Mouse (Mus musculus) thymus, postnatal 36 days (tissue): ENCODE measurements around the gene Actl10.
A peak's percentile ranks its signal among the peaks of the same experiment; 100 is the strongest.

Experiments
- DNase-seq, 2 experiments: peaks; one replicate each; pipeline ENCODE4 v3.0.0; 2022; ENCODE audit warnings: mixed read lengths in 2 of 2

Actl10 gene

GRCm38 (mm10) chr2:154551927-154552326 is 351 bp downstream of the Actl10 start:
- DNase-seq, result no peak

- DNase-seq, result peak; percentile 80 to 81
Observed at GRCm38 (mm10) chr2:154552424-154552907, 890 bp downstream of the Actl10 start.

- no peak for DNase-seq
Observed at GRCm38 (mm10) chr2:154555235-154555634, 3.7 kb downstream of the Actl10 start.

- DNase-seq, result no peak
Observed at GRCm38 (mm10) chr2:154557184-154557832, 5.7 kb downstream of the Actl10 start.

DNA sequence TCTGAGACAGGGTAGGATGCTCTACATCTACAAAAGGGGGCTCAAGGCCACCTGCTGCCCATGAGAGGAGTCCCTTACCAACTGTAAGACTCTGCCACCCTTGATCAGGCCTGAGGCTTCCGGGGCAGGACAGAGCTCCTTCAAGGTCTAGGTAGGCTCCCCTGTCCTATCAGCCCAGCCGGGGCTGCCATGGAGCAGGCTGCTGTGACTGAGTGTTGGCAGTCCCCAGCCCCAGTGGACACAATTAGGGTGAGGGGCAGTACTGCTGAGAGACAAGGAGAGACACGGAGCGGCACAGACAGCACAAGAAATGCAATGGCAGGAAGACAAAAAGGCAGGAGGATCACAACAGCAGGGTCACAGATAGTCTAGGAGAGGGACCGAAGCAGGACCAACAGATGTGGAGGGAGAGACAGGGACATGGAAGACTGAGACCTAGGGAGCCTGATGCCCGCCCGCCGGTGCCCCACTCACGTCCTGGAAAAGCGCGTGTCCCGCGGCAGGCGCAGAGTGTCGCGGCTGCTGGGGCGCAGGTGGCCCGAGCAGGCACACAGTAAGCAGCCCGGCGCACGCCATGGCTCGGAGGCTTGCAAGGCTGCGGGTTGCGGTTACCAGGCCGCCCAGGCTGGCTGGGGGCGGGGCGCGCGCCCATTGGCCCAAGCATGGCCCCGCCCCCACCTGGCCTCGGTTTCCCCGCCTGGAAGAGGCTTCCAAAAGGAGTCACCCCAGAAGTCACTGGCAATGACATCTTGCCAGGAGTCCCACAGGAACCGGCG is 6.9 kb downstream of the Actl10 start, which contains the start of gene Necab3:
TSS of gene Necab3 (minus strand) at position 627 of the 776 bp plus-strand sequence.
- DNase-seq, result peak; percentile 67 to 77

DNA sequence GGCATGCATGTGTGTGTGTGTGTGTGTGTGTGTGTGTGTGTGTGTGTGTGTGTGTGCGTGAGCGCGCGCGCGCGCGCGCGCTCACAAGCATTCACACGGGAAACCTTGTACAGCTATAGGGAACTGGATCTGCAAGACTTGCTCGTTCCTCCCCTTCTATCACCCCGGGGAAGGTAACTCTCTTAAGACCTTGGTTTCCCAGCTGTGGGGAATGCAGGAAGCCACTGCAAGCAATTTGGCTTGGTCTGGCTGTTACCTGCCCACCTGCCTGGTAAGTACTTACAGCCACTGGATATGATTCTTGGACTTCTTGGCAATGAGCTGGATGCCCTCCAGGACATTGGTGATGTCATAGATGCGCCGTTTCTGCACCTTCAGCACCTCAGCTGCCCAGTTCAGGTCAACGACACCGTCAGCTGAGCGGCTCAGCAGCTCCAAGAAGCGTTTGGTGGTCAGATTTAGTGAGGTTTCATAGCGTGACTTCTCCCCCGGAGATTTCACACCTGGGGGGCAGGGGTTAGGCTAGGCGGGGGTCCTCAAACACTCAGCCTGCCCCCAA is 12.1 kb downstream of the Actl10 start:
- no peak for DNase-seq

GRCm38 (mm10) chr2:154565562-154565961 is 14.0 kb downstream of the Actl10 start:
- no peak for DNase-seq

- no peak for DNase-seq
Observed at GRCm38 (mm10) chr2:154566641-154567040, 15.1 kb downstream of the Actl10 start.

DNA sequence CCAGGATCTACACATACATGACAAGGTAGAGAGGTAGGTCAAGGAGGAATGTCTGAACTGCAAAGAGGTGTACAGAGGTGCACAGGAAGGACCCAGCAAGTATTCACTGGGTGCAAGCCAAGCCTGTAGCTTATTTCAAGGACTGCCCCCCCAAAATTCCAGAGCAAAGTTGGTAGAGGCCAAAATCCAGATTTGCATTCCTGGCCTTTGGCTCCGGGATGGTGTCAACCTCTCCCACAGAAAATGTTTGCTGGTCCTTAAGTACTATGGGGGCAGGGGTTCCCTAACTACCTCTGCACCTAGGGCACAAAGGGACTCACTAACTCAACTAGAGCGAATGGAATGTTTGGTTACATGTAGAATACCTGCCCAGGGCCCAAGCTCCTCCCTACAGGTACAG is 16.2 kb downstream of the Actl10 start:
- DNase-seq, result no peak

GRCm38 (mm10) chr2:154568329-154569070 is 16.9 kb downstream of the Actl10 start:
- no peak for DNase-seq

GRCm38 (mm10) chr2:154569071-154569748 is 17.6 kb downstream of the Actl10 start:
- DNase-seq, result peak; percentile 67 to 75

- peak; percentile 93 to 96 for DNase-seq
Observed at GRCm38 (mm10) chr2:154569836-154570286, 18.3 kb downstream of the Actl10 start, which contains the start of gene E2f1. Gene E2f1, minus strand, starts transcription at chr2:154569892.

DNA sequence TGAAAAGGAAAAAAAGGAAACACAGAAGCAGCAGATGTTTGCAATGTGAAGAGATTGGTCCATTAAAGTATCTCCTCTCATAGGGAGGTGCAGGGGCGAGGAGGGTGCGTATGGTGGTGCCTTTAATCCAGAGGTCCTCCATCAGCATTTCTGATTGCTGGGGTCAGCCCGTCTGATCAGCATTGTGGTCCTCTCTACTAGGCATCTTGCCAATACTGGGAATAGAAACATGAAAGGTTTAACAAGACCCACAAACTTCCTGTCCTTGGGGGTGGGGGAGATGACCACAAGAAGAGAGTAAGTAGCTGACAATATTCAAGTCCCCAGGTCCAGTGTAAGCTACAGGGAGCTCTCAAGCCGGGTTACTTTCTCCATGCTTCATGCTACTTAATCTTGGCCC is 19.1 kb downstream of the Actl10 start:
- no peak for DNase-seq

- no peak for DNase-seq
Observed at GRCm38 (mm10) chr2:154571266-154571665, 19.7 kb downstream of the Actl10 start.

- no peak for DNase-seq
Observed at GRCm38 (mm10) chr2:154571976-154572375, 20.4 kb downstream of the Actl10 start.

DNA sequence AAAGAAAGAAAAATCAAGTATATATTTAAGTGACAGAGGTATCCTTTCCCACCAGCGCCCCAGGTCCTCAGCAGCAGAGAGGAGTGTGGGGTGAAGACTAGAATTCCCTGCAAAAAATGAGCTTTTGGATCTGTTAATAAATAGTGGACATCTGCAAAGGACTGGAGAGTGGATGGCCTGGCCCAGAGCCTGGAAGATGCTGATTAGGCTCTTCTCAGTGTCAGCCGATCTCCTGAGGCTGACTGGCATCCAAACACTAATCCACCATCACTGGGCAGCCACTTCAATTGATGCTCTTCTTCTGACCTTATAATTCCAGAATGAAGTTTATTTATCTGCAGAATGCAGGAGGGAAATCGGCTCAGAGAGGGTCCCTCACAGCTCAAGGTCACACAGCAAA is 21.4 kb downstream of the Actl10 start:
- DNase-seq, result no peak

GRCm38 (mm10) chr2:154574271-154574670 is 22.7 kb downstream of the Actl10 start:
- no peak for DNase-seq

DNA sequence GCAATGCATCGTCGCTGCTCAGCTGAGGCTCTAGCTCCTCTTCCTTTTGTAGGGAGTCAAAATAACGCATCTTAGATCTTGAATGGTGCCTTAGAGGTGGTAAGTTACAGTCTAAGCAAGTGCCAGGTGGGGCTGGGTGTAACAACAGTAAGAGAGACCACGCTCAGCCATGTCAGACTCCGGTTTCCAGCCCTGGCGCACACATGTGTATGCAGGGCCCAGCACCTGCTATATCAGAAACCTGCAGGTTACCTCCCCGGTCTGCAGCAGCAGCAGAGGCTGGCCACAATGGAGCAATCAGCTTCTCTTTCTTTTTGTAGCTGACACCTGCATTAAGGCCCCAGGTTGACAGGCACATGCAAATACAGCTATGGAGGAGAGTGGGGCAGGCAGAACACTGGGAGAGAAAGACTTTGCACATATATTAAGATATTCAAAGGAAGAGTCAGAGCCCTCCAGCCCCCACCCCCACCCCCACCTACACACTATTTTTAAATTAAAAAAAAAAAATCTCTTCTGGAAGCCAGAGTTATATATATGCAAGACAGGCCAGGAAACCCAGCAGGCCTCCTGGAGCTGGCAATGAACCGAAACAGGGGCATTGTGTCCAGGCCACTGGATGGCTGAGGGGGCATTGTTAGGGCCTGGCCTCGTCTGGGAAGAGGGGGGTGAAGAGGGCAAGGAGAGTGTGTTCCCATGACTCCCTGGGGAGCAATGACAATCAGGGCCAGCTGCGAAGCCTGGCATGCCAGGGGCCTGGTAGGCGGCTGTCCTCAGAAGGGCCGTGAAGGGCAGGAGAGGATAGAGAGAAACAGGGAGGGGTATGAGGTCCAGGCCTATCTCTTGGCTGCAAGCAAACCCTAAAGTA is 25.5 kb downstream of the Actl10 start:
- DNase-seq, result peak; percentile 44 to 71

DNA sequence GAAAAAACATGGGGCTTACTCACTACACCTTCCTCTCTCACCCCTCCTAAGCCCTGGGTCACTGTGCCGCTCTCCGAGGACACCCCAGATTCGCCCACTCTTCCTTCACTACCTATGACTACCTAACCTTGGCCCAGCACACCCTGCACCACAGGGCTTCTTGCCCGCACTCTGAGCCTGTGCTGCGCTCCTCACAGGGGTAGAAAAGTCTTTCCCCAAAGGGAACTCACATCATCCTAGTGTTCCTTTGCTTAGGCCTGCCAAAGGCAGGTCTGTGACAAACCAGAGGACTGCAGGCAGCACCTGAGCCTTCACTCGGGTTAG is 26.1 kb downstream of the Actl10 start:
- no peak for DNase-seq

DNA sequence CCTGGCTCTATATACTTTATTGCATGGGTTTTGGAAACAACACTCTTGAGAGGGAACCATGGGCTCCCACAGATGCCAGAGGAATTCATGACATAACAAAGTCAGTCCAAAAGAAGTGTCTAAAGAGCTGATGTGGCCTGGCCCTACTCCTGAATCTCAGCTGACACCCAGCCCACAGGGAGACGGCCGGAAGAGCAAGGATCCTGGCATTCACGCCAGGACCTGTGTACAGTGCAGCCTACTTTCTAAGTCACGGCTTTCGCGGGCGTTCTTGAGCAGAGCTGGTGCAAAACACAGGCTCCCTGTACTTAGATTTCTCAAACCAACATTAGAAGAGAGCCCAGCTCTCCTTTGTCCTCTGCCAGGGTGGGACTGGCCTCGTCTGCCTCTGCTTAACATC is 29.0 kb downstream of the Actl10 start:
- no peak for DNase-seq

GRCm38 (mm10) chr2:154581421-154581820 is 29.8 kb downstream of the Actl10 start:
- no peak for DNase-seq
